Mouse (Mus musculus): Measurements from ENCODE around the gene P2ry12. TPM values are rescaled to one million over a fixed set of nuclear protein-coding genes. Genes with fewer than 3 reads are reported as not detected.

P2ry12 gene
- polyA plus RNA-seq, 1 experiment from 2014 or later: 2.2 TPM

DNA sequence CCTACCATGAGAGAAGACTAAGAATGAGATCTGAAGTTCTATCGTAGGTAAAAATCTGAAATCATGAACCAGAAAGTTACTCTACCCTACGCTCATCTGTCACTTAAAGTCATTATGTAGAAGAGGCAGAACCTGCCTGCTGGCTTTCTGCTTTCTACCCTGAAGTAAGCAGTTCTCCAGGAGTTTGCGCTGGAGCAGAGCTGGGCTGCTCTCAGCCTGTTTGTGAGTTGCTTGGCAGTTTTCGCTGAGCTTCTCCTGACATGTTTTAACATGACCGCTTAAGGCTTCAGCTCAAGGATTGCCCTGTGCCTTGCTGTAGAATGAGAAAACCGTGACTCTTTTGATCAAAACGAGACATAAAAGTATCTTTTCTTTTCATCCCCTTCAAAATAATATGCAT, 68.6 kb downstream of the P2ry12 start:
- no peak overlapping the region for H3K4me2 ChIP-seq (ENCODE audit: low read depth, low read length)
- no peak overlapping the region for H3K4me3 ChIP-seq (ENCODE audit: low read depth, low read length)
- no peaks in the 10 kb centered on the region for H3K9me3 ChIP-seq (replicated peaks; ENCODE audit: control insufficient read depth, low read length)
- no peak for ATAC-seq (replicated peaks; ENCODE audit: insufficient number of reproducible peaks, low FRiP score, low TSS enrichment, low read depth)
- H3K4me1 ChIP-seq (ENCODE audit: control insufficient read depth, insufficient read depth, low read length): no peaks in the 10 kb centered on the region
- no peak overlapping the region for H3K9ac ChIP-seq (replicated peaks; ENCODE audit: low read length)
- no peaks in the 10 kb centered on the region for H3K27me3 ChIP-seq (ENCODE audit: control insufficient read depth, insufficient read depth, low read length)
- H3K27ac ChIP-seq (replicated peaks; ENCODE audit: low read depth, low read length): no peak overlapping the region
- no peaks in the 10 kb centered on the region for H3K36me3 ChIP-seq (replicated peaks; ENCODE audit: control insufficient read depth, insufficient read depth, low read depth, low read length)
- WGBS: 93% methylated on average over 7 of the region's 7 CpGs
- DNase-seq (ENCODE audit: low spot score): no peak

DNA sequence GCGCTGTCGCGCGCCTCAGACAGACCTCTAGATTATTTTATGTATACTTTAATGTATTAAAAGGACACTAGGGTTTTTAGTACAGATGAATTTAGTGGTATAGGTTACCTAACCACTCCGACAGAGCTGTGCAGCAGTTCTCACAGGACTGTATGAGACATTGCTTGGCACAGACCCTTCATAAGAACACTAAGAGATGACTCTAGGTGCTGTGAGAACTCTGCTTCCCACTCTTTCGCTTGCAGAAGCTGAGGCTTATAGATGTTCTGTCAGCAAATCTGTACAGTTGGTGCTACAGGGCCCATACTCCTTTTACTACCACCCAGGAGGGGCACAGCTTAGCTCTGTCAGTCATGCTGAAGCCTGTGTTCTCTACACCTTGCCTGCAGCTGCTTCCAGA, 71.0 kb downstream of the P2ry12 start:
- 92% methylated on average over 6 of the region's 6 CpGs for WGBS
- Histone ChIP-seq H3K27me3 (ENCODE audit: control insufficient read depth, insufficient read depth, low read length) (no peaks in the 10 kb centered on the region), H3K4me3 (ENCODE audit: low read depth, low read length) (no peak overlapping the region), H3K4me1 (ENCODE audit: control insufficient read depth, insufficient read depth, low read length) (no peaks in the 10 kb centered on the region), H3K27ac (replicated peaks; ENCODE audit: low read depth, low read length) (no peak overlapping the region), H3K36me3 (replicated peaks; ENCODE audit: control insufficient read depth, insufficient read depth, low read depth, low read length) (no peaks in the 10 kb centered on the region), H3K9me3 (replicated peaks; ENCODE audit: control insufficient read depth, low read length) (no peaks in the 10 kb centered on the region), H3K9ac (replicated peaks; ENCODE audit: low read length) (no peak overlapping the region), H3K4me2 (ENCODE audit: low read depth, low read length) (no peak overlapping the region)
- DNase-seq (ENCODE audit: low spot score) (no peak), ATAC-seq (replicated peaks; ENCODE audit: insufficient number of reproducible peaks, low FRiP score, low TSS enrichment, low read depth) (no peak)

- H3K4me3 ChIP-seq (ENCODE audit: low read depth, low read length): no peak overlapping the region
- no peak overlapping the region for H3K9ac ChIP-seq (replicated peaks; ENCODE audit: low read length)
- H3K27me3 ChIP-seq (ENCODE audit: control insufficient read depth, insufficient read depth, low read length): no peaks in the 10 kb centered on the region
- DNase-seq (ENCODE audit: low spot score) (no peak), ATAC-seq (replicated peaks; ENCODE audit: insufficient number of reproducible peaks, low FRiP score, low TSS enrichment, low read depth) (no peak)
- WGBS: 84% methylated on average over 4 of the region's 4 CpGs
- H3K9me3 ChIP-seq (replicated peaks; ENCODE audit: control insufficient read depth, low read length): no peaks in the 10 kb centered on the region
- no peaks in the 10 kb centered on the region for H3K4me1 ChIP-seq (ENCODE audit: control insufficient read depth, insufficient read depth, low read length)
- no peak overlapping the region for H3K4me2 ChIP-seq (ENCODE audit: low read depth, low read length)
- H3K27ac ChIP-seq (replicated peaks; ENCODE audit: low read depth, low read length): no peak overlapping the region
- H3K36me3 ChIP-seq (replicated peaks; ENCODE audit: control insufficient read depth, insufficient read depth, low read depth, low read length): no peaks in the 10 kb centered on the region
Observed at GRCm38 (mm10) chr3:59187336-59187735, 75.3 kb downstream of the P2ry12 start.

DNA sequence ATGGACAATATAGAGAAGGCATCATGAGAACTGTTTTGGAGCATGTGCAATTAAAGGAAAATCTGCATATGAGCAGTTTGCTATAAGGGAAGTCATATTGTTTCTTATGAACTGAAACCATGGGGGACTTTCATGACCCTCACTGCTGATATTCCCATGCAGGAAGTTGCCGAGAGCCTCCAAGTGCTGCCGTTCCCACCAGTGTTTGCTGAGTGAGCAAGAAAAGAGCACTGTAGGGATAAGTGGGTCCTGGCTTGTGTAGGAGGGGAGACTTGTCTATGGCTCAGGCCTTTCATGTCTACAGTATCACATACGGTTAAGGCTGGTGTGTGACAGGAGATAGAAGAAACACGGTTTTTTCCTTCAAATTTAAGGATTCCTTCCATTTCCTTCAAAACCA, 77.0 kb downstream of the P2ry12 start:
- WGBS: 86% methylated on average over 4 of the region's 4 CpGs
- ATAC-seq (replicated peaks; ENCODE audit: insufficient number of reproducible peaks, low FRiP score, low TSS enrichment, low read depth): no peak
- DNase-seq (ENCODE audit: low spot score): no peak

DNA sequence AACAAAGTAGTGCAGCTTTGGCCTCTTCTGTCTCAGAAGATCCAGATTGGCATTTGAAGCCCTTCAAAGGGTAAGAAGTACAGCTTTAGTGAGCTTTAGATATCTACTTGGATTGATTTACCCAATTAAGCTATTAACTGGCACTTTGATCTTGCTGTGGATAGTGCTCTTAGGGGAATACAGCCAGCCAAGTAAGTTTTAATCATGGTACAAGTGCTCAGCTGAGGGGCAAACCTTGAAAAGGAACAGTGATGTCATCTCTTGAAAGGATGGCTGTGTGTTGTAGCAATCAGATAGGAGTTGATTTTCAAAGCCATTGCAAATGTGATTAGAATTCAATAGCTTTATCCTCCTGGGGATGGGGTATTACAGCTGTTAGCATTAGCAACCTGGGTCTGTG, 80.5 kb downstream of the P2ry12 start:
- DNase-seq (ENCODE audit: low spot score) (peak; percentile 20), ATAC-seq (replicated peaks; ENCODE audit: insufficient number of reproducible peaks, low FRiP score, low TSS enrichment, low read depth) (no peak)
- no peak overlapping the region for H3K4me3 ChIP-seq (ENCODE audit: low read depth, low read length)
- H3K27me3 ChIP-seq (ENCODE audit: control insufficient read depth, insufficient read depth, low read length): no peaks in the 10 kb centered on the region
- no peak overlapping the region for H3K4me2 ChIP-seq (ENCODE audit: low read depth, low read length)
- H3K27ac ChIP-seq (replicated peaks; ENCODE audit: low read depth, low read length): no peak overlapping the region
- no peaks in the 10 kb centered on the region for H3K36me3 ChIP-seq (replicated peaks; ENCODE audit: control insufficient read depth, insufficient read depth, low read depth, low read length)
- H3K4me1 ChIP-seq (ENCODE audit: control insufficient read depth, insufficient read depth, low read length): no peaks in the 10 kb centered on the region
- H3K9me3 ChIP-seq (replicated peaks; ENCODE audit: control insufficient read depth, low read length): no peaks in the 10 kb centered on the region
- H3K9ac ChIP-seq (replicated peaks; ENCODE audit: low read length): no peak overlapping the region

More for the DNA sequence above, 77.0 kb downstream of the P2ry12 start:
- no peak overlapping the region for H3K9ac ChIP-seq (replicated peaks; ENCODE audit: low read length)
- H3K4me2 ChIP-seq (ENCODE audit: low read depth, low read length): no peak overlapping the region
- H3K27me3 ChIP-seq (ENCODE audit: control insufficient read depth, insufficient read depth, low read length): no peaks in the 10 kb centered on the region
- H3K27ac ChIP-seq (replicated peaks; ENCODE audit: low read depth, low read length): no peak overlapping the region
- H3K4me3 ChIP-seq (ENCODE audit: low read depth, low read length): no peak overlapping the region
- no peaks in the 10 kb centered on the region for H3K36me3 ChIP-seq (replicated peaks; ENCODE audit: control insufficient read depth, insufficient read depth, low read depth, low read length)
- H3K4me1 ChIP-seq (ENCODE audit: control insufficient read depth, insufficient read depth, low read length): no peaks in the 10 kb centered on the region
- no peaks in the 10 kb centered on the region for H3K9me3 ChIP-seq (replicated peaks; ENCODE audit: control insufficient read depth, low read length)

DNA sequence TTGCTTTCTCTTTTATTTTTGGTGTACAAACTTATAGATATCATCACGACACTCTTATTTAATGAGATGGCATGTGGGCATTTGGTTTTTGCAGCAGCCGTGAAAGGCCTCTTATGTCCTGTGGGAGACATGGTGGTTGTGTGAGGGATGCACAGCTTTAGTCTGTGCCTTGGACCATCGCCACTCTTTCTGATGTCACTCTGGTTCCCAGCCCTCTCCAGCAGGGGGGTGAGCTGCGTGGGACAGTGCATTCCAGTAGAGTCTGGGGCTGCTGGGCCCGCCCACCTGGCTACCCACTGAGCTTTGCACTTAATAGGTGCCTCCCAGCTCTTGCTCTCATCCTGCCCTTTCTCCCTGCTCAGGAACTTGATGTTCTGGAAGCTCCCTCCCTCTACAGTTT, 81.5 kb downstream of the P2ry12 start:
- Histone ChIP-seq H3K4me3 (ENCODE audit: low read depth, low read length) (no peak overlapping the region), H3K36me3 (replicated peaks; ENCODE audit: control insufficient read depth, insufficient read depth, low read depth, low read length) (no peaks in the 10 kb centered on the region), H3K9ac (replicated peaks; ENCODE audit: low read length) (no peak overlapping the region), H3K27ac (replicated peaks; ENCODE audit: low read depth, low read length) (no peak overlapping the region), H3K9me3 (replicated peaks; ENCODE audit: control insufficient read depth, low read length) (no peaks in the 10 kb centered on the region), H3K27me3 (ENCODE audit: control insufficient read depth, insufficient read depth, low read length) (no peaks in the 10 kb centered on the region), H3K4me1 (ENCODE audit: control insufficient read depth, insufficient read depth, low read length) (no peaks in the 10 kb centered on the region), H3K4me2 (ENCODE audit: low read depth, low read length) (no peak overlapping the region)
- ATAC-seq (replicated peaks; ENCODE audit: insufficient number of reproducible peaks, low FRiP score, low TSS enrichment, low read depth) (no peak), DNase-seq (ENCODE audit: low spot score) (no peak)
- 67% methylated on average over 5 of the region's 5 CpGs for WGBS

DNA sequence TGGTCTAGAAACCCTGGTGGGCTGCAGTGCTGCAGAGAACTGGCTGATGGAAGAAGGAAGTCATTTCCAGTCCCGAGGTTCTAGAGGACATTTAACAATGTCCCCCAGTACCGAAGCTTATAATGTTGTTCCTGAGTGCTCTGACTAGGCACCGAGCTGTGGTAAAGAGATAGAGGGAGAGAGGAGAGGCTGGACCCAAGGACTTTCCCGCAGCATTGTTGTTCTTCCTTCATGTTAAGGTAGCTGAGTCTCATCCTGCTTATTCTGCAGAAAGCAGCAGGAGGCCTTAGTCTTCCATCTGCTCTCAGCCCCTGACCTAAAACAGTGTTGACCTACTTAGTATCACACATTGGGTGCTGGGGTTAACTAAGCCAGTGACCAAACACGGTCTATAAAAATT, 85.8 kb downstream of the P2ry12 start:
- DNase-seq (ENCODE audit: low spot score) (no peak), ATAC-seq (replicated peaks; ENCODE audit: insufficient number of reproducible peaks, low FRiP score, low TSS enrichment, low read depth) (no peak)
- Histone ChIP-seq H3K4me1 (ENCODE audit: control insufficient read depth, insufficient read depth, low read length) (no peaks in the 10 kb centered on the region), H3K27me3 (ENCODE audit: control insufficient read depth, insufficient read depth, low read length) (no peaks in the 10 kb centered on the region), H3K27ac (replicated peaks; ENCODE audit: low read depth, low read length) (no peak overlapping the region), H3K9me3 (replicated peaks; ENCODE audit: control insufficient read depth, low read length) (no peaks in the 10 kb centered on the region), H3K36me3 (replicated peaks; ENCODE audit: control insufficient read depth, insufficient read depth, low read depth, low read length) (no peaks in the 10 kb centered on the region), H3K4me2 (ENCODE audit: low read depth, low read length) (no peak overlapping the region), H3K4me3 (ENCODE audit: low read depth, low read length) (no peak overlapping the region), H3K9ac (replicated peaks; ENCODE audit: low read length) (no peak overlapping the region)
- 65% methylated on average over 5 of the region's 5 CpGs for WGBS

- no peaks in the 10 kb centered on the region for H3K9me3 ChIP-seq (replicated peaks; ENCODE audit: control insufficient read depth, low read length)
- ATAC-seq (replicated peaks; ENCODE audit: insufficient number of reproducible peaks, low FRiP score, low TSS enrichment, low read depth) (peak; percentile 73), DNase-seq (ENCODE audit: low spot score) (peak; percentile 73)
- no peak overlapping the region for H3K4me2 ChIP-seq (ENCODE audit: low read depth, low read length)
- 33% methylated on average over 5 of the region's 5 CpGs for WGBS
- no peak overlapping the region for H3K4me3 ChIP-seq (ENCODE audit: low read depth, low read length)
- no peaks in the 10 kb centered on the region for H3K27me3 ChIP-seq (ENCODE audit: control insufficient read depth, insufficient read depth, low read length)
- H3K4me1 ChIP-seq (ENCODE audit: control insufficient read depth, insufficient read depth, low read length): no peaks in the 10 kb centered on the region
- no peaks in the 10 kb centered on the region for H3K36me3 ChIP-seq (replicated peaks; ENCODE audit: control insufficient read depth, insufficient read depth, low read depth, low read length)
- H3K27ac ChIP-seq (replicated peaks; ENCODE audit: low read depth, low read length): no peak overlapping the region
- no peak overlapping the region for H3K9ac ChIP-seq (replicated peaks; ENCODE audit: low read length)
Observed at GRCm38 (mm10) chr3:59175234-59175633, 87.4 kb downstream of the P2ry12 start.
